ENCODE assay signal across 9 mouse cellular contexts in genomic region chr3:137340938-137341337, GRCm38 (mm10). TPM values are rescaled to one million over a fixed set of nuclear protein-coding genes. Genes with fewer than 3 reads are reported as not detected.
DNase-seq lines count a peak whose midpoint lies in the region; ATAC-seq and TF ChIP-seq lines count a peak whose summit lies in the region.
"Had no signal": no experiment of that assay in that cellular context is flagged by ENCODE, and none has a peak within 500 bp of the region (broad histone marks: within the 10 kb centered on the region; RNA-seq: fewer than 3 reads in every experiment).

Emcn (plus strand) TSS chr3:137341067.

- ATAC-seq in hindbrain, embryonic 15.5 days (ENCODE audit: low FRiP score, low read depth) = no peak

- no peak for TF ChIP-seq POLR2A in lung, adult 2 months (IDR thresholded peaks at IDR 0.05; ENCODE audit: borderline replicate concordance, extremely low read depth, low read depth, low read length)

- no peaks in the 10 kb centered on the region for H3K9me3 ChIP-seq in hindbrain, embryonic 15.5 days

- no peak within 1 kb of the TSS for H3K9ac ChIP-seq in hindbrain, embryonic 15.5 days

- H3K27me3 ChIP-seq in hindbrain, embryonic 15.5 days = no peaks in the 10 kb centered on the region

- no peak within 1 kb of the TSS for H3K27ac ChIP-seq in hindbrain, embryonic 15.5 days (replicated peaks)

- TF ChIP-seq CTCF in lung, adult 2 months (IDR thresholded peaks at IDR 0.05; ENCODE audit: insufficient read depth, low read length) = no peak

- DNase-seq in lung, adult 2 months = peak; percentile 13
- DNase-seq in lung, adult 18-20 months = no peak
- DNase-seq in gastrocnemius, postnatal 25 days = no peak
- peak; percentile 5 for DNase-seq in lung, postnatal 10 days
- no peak for DNase-seq in cerebellum, adult 18-20 months
- no peak for DNase-seq in frontal cortex, postnatal 36 days (ENCODE audit: low spot score in 2 of 2)
- DNase-seq in layer of hippocampus, adult 11-12 months (ENCODE audit: low spot score) = no peak

- peak within 1 kb of the TSS; percentile 80 for H3K4me3 ChIP-seq in lung, adult 2 months (replicated peaks; ENCODE audit: extremely low read depth, low read depth, low read length)
- H3K4me3 ChIP-seq in hindbrain, embryonic 15.5 days = 0 out of 2 replicates have a peak within 1 kb of the TSS, but pooled peaks have one; percentile 8

- H3K36me3 ChIP-seq in hindbrain, embryonic 15.5 days = no peaks in the 10 kb centered on the region

- 34% methylated on average over 8 of the region's 8 CpGs for WGBS in lung, adult 2 months
- 64% methylated on average over 8 of the region's 8 CpGs for WGBS in hindbrain, embryonic 15.5 days

- H3K4me1 ChIP-seq in lung, adult 2 months (ENCODE audit: control insufficient read depth, insufficient read depth, low read length) = no peaks in the 10 kb centered on the region
- no peaks in the 10 kb centered on the region for H3K4me1 ChIP-seq in hindbrain, embryonic 15.5 days (replicated peaks)

- no peak within 1 kb of the TSS for H3K4me2 ChIP-seq in hindbrain, embryonic 15.5 days

RNA-seq across cellular contexts. Expression of gene Emcn, which starts in this region (rescaled TPM):
- 32.3 and 49.6 TPM in 2 replicates for polyA plus RNA-seq in lung, adult 2 months (2012; rRNA removed)
- total RNA-seq in gastrocnemius, postnatal 25 days (2021) = 10 to 100 TPM; 10.0 to 13.9 TPM
- polyA plus RNA-seq in hindbrain, embryonic 15.5 days (2015; fragmentation: Nextera tagmentation; extraction: Ambion mirVana) = 12.2 and 12.5 TPM in 2 replicates
- total RNA-seq: ES-E14 had no signal

Comparison
In these comparisons a context has a peak if more than half of its experiments do, and no peak if none do; other contexts are left out.
1. DNase-seq: peak in lung, adult 2 months (single experiment) and lung, postnatal 10 days (single experiment); none in lung, adult 18-20 months (0 of 2), gastrocnemius, postnatal 25 days (single experiment), cerebellum, adult 18-20 months (0 of 2), frontal cortex, postnatal 36 days (0 of 2) and layer of hippocampus, adult 11-12 months (single experiment).